Mouse (Mus musculus): ENCODE data around the gene Akt2. TPM values are rescaled to one million over a fixed set of nuclear protein-coding genes. Genes with fewer than 3 reads are reported as not detected.

Gene Akt2
- 14.8 TPM for polyA plus RNA-seq (2014; fragmentation: Illumina TruSeq; extraction: RNeasy Lipid Tissue Mini Kit (QIAGEN cat#74804); ENCODE audit: low read depth, low replicate concordance)

GRCm38 (mm10) chr7:27591266-27592216, at the start of gene Akt2:
TSS of gene Akt2 (plus strand) at chr7:27591552.

DNA sequence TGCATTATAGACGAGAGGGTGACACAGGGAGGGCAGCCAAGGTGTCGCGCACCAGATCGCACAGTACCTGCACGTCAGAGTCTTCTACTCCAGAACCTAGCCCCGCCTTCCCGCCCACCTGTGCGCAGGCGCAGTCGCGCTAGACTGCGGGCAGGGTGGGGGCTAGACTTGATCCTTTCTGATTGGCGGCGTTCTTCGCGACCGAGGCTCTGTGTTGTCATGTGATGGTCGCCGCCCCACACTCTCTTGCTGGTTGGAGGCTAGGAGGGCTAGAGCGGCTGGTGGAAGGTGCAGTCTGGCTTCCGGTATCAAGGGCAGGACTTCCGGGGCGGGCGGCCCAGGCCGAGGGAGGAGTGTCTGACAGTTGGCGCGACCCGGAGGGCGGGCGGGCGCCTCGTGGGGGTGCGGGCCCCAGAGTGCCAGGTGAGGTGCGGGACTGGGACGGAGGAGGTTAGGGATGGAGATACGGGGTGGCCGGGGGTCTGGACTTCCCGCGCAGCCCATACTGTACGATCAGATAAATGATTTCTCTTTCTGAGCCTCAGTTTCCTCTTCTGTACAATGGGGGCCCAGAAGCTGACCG, 38.3 kb upstream of the Akt2 start, which contains the start of the genes Pld3 and 2310022A10Rik:
TSS of gene Pld3 (minus strand) at position 288 of the 583 bp plus-strand sequence.
TSS of gene 2310022A10Rik (plus strand) at position 303 of the 583 bp plus-strand sequence.

GRCm38 (mm10) chr7:27653681-27654437, 62.5 kb downstream of the Akt2 start, which contains the start of gene Ttc9b:
TSS of gene Ttc9b (plus strand) at chr7:27653915.

DNA sequence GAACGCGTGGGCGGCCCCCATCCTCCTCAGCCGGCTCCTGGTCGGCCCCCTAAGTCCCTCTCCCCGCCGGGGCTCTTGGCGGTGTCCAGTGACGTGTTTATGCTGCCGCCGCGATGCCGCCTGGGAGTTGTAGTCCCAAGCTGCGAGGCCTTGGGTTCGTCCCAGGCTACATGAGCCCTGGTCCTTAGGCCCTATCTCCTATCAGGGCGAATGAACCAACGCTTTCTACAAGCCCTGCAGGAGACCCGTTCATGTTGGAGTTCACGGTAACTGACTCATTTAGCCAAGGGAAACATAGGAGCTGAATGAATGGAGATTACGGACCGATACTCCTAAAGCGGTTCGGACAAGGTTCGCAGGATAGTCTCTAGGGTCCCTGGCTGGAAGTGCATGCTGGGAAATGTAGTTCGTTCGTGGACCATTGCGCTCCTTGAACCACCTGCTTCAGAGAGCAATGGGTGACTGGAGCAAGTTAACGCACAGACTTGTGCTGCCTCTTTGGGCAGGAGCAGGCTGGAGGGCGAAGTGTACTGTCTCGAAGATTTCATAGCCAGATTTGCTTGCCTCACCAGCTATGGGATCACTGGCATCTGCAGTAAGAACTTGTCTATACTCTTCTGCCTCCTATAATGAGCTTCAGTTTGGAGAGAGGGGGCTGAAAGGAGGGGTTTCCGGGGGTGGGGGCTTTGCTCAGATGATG, 83.3 kb downstream of the Akt2 start, which contains the start of gene Map3k10:
TSS of gene Map3k10 (minus strand) at position 77 of the 700 bp plus-strand sequence.

GRCm38 (mm10) chr7:27688815-27689612, 97.7 kb downstream of the Akt2 start, which contains the start of gene Zfp607b:
TSS of gene Zfp607b (plus strand) at chr7:27689340.

Other genes starting within 250 kb of the Akt2 start
- gene Shkbp1, start 235.5 kb upstream of the Akt2 start, polyA plus RNA-seq (2014; fragmentation: Illumina TruSeq; extraction: RNeasy Lipid Tissue Mini Kit (QIAGEN cat#74804); ENCODE audit: low read depth, low replicate concordance): 0.66 TPM
- gene Gm20479, start 234.1 kb upstream of the Akt2 start, polyA plus RNA-seq (2014; fragmentation: Illumina TruSeq; extraction: RNeasy Lipid Tissue Mini Kit (QIAGEN cat#74804); ENCODE audit: low read depth, low replicate concordance): not detected
- not detected for gene Sptbn4, start 143.9 kb upstream of the Akt2 start, polyA plus RNA-seq (2014; fragmentation: Illumina TruSeq; extraction: RNeasy Lipid Tissue Mini Kit (QIAGEN cat#74804); ENCODE audit: low read depth, low replicate concordance)
- gene Blvrb, start 143.6 kb upstream of the Akt2 start, polyA plus RNA-seq (2014; fragmentation: Illumina TruSeq; extraction: RNeasy Lipid Tissue Mini Kit (QIAGEN cat#74804); ENCODE audit: low read depth, low replicate concordance): 6.6 TPM
- gene Sertad3, start 117.8 kb upstream of the Akt2 start, polyA plus RNA-seq (2014; fragmentation: Illumina TruSeq; extraction: RNeasy Lipid Tissue Mini Kit (QIAGEN cat#74804); ENCODE audit: low read depth, low replicate concordance): 1.2 TPM
- 0.56 TPM for gene Sertad1, start 104.6 kb upstream of the Akt2 start, polyA plus RNA-seq (2014; fragmentation: Illumina TruSeq; extraction: RNeasy Lipid Tissue Mini Kit (QIAGEN cat#74804); ENCODE audit: low read depth, low replicate concordance)
- not detected for gene Prx, start 92.2 kb upstream of the Akt2 start, polyA plus RNA-seq (2014; fragmentation: Illumina TruSeq; extraction: RNeasy Lipid Tissue Mini Kit (QIAGEN cat#74804); ENCODE audit: low read depth, low replicate concordance)
- gene Hipk4, start 68.3 kb upstream of the Akt2 start, polyA plus RNA-seq (2014; fragmentation: Illumina TruSeq; extraction: RNeasy Lipid Tissue Mini Kit (QIAGEN cat#74804); ENCODE audit: low read depth, low replicate concordance): not detected
- 0.58 TPM for gene Pld3, start 38.3 kb upstream of the Akt2 start, polyA plus RNA-seq (2014; fragmentation: Illumina TruSeq; extraction: RNeasy Lipid Tissue Mini Kit (QIAGEN cat#74804); ENCODE audit: low read depth, low replicate concordance)
- 2.3 TPM for gene 2310022A10Rik, start 38.3 kb upstream of the Akt2 start, polyA plus RNA-seq (2014; fragmentation: Illumina TruSeq; extraction: RNeasy Lipid Tissue Mini Kit (QIAGEN cat#74804); ENCODE audit: low read depth, low replicate concordance)
- gene Ttc9b, start 62.4 kb downstream of the Akt2 start, polyA plus RNA-seq (2014; fragmentation: Illumina TruSeq; extraction: RNeasy Lipid Tissue Mini Kit (QIAGEN cat#74804); ENCODE audit: low read depth, low replicate concordance): not detected
- gene Map3k10, start 83.0 kb downstream of the Akt2 start, polyA plus RNA-seq (2014; fragmentation: Illumina TruSeq; extraction: RNeasy Lipid Tissue Mini Kit (QIAGEN cat#74804); ENCODE audit: low read depth, low replicate concordance): 1.0 TPM
- gene Zfp607b, start 97.8 kb downstream of the Akt2 start, polyA plus RNA-seq (2014; fragmentation: Illumina TruSeq; extraction: RNeasy Lipid Tissue Mini Kit (QIAGEN cat#74804); ENCODE audit: low read depth, low replicate concordance): 0.42 TPM
- 8.8 TPM for gene Zfp60, start 139.8 kb downstream of the Akt2 start, polyA plus RNA-seq (2014; fragmentation: Illumina TruSeq; extraction: RNeasy Lipid Tissue Mini Kit (QIAGEN cat#74804); ENCODE audit: low read depth, low replicate concordance)
- gene Zfp626, start 215.6 kb downstream of the Akt2 start, polyA plus RNA-seq (2014; fragmentation: Illumina TruSeq; extraction: RNeasy Lipid Tissue Mini Kit (QIAGEN cat#74804); ENCODE audit: low read depth, low replicate concordance): 4.6 TPM
- gene Zfp59, start 247.1 kb downstream of the Akt2 start, polyA plus RNA-seq (2014; fragmentation: Illumina TruSeq; extraction: RNeasy Lipid Tissue Mini Kit (QIAGEN cat#74804); ENCODE audit: low read depth, low replicate concordance): 4.3 TPM

Data from liver, adult 10 weeks (tissue).